Mouse (Mus musculus) cerebellum, adult 18-20 months (tissue): ENCODE measurements at regions not wholly inside any gene's neighbourhood (a gene's known extent, or its start where the extent isn't known, plus 50 kb on each side); places are given as distances from the start of the nearest gene placed in this dataset.

Experiments used
- DNase-seq, 2 experiments: peaks; one replicate each; pipeline ENCODE4 v3.0.0; 2021

DNA sequence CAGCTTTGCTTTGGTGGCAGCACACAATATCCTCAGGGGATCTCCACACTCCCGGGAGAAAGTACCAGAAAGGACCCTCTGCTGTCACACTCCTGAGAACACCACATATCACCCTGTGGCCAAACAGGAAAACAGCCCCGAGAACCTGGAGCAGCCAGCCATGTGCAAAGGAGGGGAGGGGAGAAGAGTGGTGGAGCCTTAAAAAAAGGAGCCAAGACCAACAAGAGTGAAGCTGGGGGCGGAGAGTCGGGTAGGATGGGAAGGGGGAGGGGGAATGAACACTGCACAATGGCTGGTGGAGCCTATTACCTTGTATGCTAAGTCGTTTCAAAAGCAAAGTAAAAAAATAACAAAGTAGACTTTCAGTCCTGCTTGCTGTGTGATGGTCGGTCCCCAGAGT is 408.2 kb downstream of the Cdh26 start:
- DNase-seq, result no peak

GRCm38 (mm10) chr2:178840975-178841374 is 410.6 kb downstream of the Cdh26 start:
- DNase-seq, result no peak

DNA sequence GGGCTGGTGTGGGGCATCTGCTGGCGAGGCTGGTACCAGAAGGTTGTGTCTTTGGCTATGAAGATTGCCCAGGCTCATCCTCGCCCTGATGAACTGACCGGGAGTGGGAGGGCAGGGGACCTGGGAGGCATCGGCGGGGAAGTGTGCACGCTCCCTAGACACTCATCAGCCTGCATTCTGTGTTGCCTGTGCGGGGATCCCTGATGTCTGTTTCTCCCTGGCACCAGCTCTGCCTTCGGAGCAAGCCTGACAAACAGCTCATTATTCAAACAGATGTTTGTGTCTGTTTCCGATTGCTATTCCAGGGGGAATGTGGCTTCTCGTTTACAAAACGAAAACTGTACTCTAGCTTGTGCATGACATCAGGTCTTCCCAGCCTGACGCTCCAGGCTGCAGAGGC is 412.3 kb downstream of the Cdh26 start:
- DNase-seq, result no peak

GRCm38 (mm10) chr2:178843458-178843857 is 413.1 kb downstream of the Cdh26 start:
- no peak for DNase-seq

- no peak for DNase-seq
Observed at GRCm38 (mm10) chr2:178844561-178844960, 414.2 kb downstream of the Cdh26 start.

- no peak for DNase-seq
Observed at GRCm38 (mm10) chr2:178850320-178850719, 420.0 kb downstream of the Cdh26 start.

DNA sequence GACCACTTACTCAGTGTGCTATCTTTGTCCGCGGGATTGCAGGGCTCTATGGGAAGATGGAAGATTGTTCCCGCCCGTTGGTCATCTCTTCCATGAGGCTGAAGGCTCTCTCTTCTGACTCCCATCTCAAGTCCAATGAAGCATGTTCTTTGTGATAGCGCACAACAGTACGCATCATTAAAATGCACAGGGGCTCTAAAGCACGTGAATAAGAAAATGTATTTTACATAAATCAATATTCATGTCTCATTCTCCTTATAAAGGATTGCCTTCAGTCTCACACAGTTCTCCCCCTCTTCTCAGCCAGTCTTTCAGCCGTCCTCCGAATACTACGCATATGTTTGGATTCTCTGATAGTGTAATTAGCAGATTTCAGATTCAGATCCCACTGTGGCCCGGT is 420.4 kb downstream of the Cdh26 start:
- DNase-seq, result no peak

DNA sequence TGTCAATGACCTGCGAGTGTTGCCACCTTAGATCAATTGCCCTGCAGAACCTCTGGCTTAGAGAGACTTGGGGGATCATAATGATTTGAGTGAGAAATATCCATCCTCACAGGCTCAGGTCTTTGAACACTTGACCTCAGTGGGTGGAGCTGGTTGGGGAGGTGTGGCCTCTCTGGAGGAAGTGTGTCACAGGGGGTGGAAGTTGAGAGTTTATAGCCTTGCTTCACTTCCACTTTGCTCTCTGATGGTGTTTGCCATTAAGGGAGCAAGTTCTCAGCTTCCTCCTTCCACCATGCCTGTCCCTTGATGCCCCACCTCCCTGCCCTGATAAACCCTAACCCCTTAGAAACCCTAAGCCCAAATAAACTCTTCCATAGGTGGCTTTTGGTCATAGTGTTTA is 423.7 kb downstream of the Cdh26 start:
- DNase-seq, result no peak

DNA sequence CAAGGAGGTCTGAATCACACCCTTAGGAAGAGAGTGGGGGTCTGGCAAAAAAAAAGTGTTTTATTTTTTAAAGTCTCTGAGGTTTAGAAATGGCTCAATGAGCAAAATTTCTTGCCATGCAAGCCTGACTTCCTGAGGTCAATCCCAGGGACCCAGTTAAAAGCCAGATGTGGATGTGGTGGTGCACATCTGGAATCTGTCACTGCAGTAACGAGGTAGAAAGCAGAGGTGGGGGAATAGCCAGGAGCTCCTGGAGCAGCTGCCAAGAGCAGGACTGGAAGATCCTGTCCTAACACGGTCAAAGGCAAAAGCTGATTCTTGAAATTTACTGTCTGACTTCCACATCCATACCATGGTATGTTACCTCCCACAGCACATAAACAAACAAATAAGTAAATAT is 424.4 kb downstream of the Cdh26 start:
- no peak for DNase-seq

GRCm38 (mm10) chr2:178862620-178863019 is 432.3 kb downstream of the Cdh26 start:
- DNase-seq, result no peak

GRCm38 (mm10) chr2:178867086-178867485 is 436.8 kb downstream of the Cdh26 start:
- DNase-seq, result no peak

DNA sequence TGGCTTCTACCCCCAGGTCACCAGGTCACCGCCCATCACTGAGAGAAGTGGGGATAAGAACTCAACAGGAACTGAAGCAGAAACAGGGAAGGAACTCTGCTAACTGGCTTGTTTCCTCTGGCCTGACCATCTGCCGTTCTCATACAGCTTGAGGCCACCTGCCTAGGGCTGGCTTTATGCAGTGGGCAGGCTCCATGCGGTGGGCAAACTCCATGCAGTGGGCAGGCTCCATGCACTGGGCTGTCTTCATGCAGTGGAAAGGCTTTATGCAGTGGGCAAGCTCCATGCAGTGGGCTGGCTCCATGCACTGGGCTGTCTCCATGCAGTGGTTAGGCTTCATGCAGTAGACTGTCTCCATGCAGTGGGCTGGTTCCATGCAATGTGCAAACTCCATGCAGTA is 438.8 kb downstream of the Cdh26 start:
- DNase-seq, result no peak

GRCm38 (mm10) chr2:178878436-178878835 is 448.1 kb downstream of the Cdh26 start:
- DNase-seq, result no peak

DNA sequence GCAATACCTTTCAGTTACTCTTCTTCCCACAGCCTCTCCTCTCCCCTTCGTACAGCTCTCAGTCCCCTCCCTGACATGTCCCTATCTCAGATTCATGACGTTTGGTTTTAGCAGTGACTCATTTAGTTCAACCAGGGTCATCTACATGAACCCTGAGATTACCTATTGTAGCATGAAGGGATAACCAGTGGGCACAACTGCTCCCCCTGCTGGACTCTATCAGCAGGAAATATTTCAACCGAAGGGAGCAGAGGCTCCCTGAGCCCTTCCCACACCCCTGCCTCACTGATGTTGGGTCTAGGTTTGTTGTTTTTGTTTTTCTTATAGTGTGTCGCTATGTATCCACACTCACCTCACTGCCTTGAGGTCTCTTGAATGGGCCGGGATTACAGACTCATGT is 455.4 kb downstream of the Cdh26 start:
- peak; percentile 6 to 7 for DNase-seq

DNA sequence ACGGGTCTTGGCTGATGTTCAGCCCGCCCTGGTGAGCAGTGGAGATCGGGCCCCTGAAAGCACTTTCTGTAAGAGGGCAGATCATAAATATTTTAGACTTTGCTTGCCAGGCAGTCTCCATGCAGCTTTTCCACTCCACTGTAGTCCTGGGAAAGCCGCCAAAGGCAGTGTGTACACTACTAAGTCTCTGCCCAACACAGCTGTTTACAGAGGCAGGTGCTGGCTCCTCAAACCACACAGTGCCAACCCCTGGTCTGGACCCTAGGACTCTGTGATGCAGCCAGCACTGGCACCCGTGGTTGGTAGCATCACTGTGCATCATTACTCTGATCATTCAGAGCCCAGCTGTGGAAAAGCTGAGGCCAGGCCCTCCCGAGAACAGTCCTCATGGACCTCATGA is 458.4 kb downstream of the Cdh26 start:
- DNase-seq, result no peak

- no peak for DNase-seq
Observed at GRCm38 (mm10) chr2:178902397-178902796, 472.1 kb downstream of the Cdh26 start.

DNA sequence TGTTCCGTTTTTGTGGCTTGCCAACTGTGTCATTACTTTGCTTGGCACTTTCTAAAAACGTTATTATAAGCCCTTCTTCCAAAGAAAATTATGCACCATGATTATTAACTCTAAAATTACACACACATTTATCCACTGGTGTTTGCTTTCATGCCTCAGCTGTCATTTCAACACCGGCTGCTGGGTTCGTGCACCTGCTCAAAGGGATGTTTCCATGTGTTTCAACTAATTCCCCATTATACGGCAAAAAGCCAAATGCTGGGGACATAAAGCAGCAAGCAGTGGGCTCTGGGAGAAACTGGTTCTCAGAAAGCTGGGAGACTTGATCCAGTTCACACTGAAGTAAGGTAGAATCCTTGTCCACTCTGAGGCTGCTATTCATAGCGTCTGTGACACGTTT is 479.0 kb downstream of the Cdh26 start:
- DNase-seq, result no peak

- no peak for DNase-seq
Observed at GRCm38 (mm10) chr2:178911646-178912045, 481.3 kb downstream of the Cdh26 start.

GRCm38 (mm10) chr2:178916316-178917033 is 486.1 kb downstream of the Cdh26 start:
- no peak for DNase-seq

- DNase-seq, result no peak
Observed at GRCm38 (mm10) chr2:178924456-178925115, 494.3 kb downstream of the Cdh26 start.

GRCm38 (mm10) chr2:178927038-178927660 is 496.8 kb downstream of the Cdh26 start:
- DNase-seq, result no peak

- DNase-seq, result no peak
Observed at GRCm38 (mm10) chr2:178929033-178929432, 498.7 kb downstream of the Cdh26 start.

DNA sequence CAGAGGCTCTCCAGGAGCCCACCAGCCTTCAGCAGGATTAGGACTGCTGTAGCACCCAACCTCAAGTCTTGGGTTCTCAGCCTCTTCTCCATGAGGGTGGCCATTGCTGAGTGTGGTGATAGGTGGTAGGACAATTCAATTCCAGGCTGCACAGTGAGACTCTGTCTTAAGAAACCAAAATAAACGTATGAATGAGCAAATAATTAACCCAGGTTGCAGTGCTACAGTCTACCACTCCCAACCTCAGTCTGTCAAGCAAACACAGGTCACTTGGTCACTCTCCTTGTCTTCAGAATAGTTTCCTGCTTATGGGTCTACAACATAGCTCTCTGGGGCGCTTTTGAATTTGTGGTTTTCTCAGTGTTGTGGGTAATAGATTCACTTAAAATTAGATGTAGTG is 499.8 kb downstream of the Cdh26 start:
- DNase-seq, result no peak

- DNase-seq, result no peak
Observed at GRCm38 (mm10) chr2:178948471-178948870, 493.8 kb upstream of the Cdh4 start.
